ENCODE assay signal across 7 mouse cellular contexts in genomic region chr2:103970041-103970790, GRCm38 (mm10). TPM values are rescaled to one million over a fixed set of nuclear protein-coding genes. Genes with fewer than 3 reads are reported as not detected.
DNase-seq lines count a peak whose midpoint lies in the region; ATAC-seq lines count a peak whose summit lies in the region.

No protein-coding gene starts in this region.

- H3K9ac ChIP-seq in hindbrain, embryonic 13.5 days: peak overlapping the region; percentile 93

- H3K36me3 ChIP-seq in hindbrain, embryonic 13.5 days: peaks cover 5% of the 10 kb centered on the region; the same call in 1 of the 2 replicates

- WGBS in hindbrain, embryonic 13.5 days: under 1% methylated on average over 75 of the region's 79 CpGs

- H3K27ac ChIP-seq in hindbrain, embryonic 13.5 days: peak overlapping the region; percentile 94

- DNase-seq in T-cell, adult 2 months (ENCODE audit: low spot score): peak; percentile 18
- DNase-seq in cerebellum, adult 9-11 months: peak; percentile 17
- DNase-seq in gastrocnemius, adult 18-20 months (ENCODE audit: low spot score): peak; percentile 28
- DNase-seq in left cerebral cortex, postnatal 36 days (ENCODE audit: low spot score in 2 of 2): peak; percentile 27 to 52
- peak; percentile 60 for DNase-seq in right cerebral cortex, postnatal 4 days

- H3K4me2 ChIP-seq in hindbrain, embryonic 13.5 days: peak overlapping the region; percentile 84

- peaks cover 31% of the 10 kb centered on the region for H3K4me1 ChIP-seq in hindbrain, embryonic 13.5 days (replicated peaks)

- intact Hi-C loops in left cerebral cortex, postnatal 36 days (cut with DNase I): no loop called here

- H3K4me3 ChIP-seq in hindbrain, embryonic 13.5 days: peak overlapping the region; percentile 81

- no peaks in the 10 kb centered on the region for H3K9me3 ChIP-seq in hindbrain, embryonic 13.5 days

- H3K27me3 ChIP-seq in hindbrain, embryonic 13.5 days: peaks cover 22% of the 10 kb centered on the region

- ATAC-seq in hindbrain, embryonic 13.5 days (ENCODE audit: low FRiP score): peak; percentile 72
- peak; percentile 14 for ATAC-seq in megakaryocyte progenitor cell, adult 5-6 weeks (replicated peaks; ENCODE audit: poor library complexity)

RNA-seq across cellular contexts. Expression of gene Lmo2, which starts 12.4 kb away (rescaled TPM):
- 1 to 10 TPM; 4.9 to 5.9 TPM for total RNA-seq in gastrocnemius, adult 18-20 months (2021)
- 34.1 and 42.3 TPM in 2 replicates for polyA plus RNA-seq in hindbrain, embryonic 13.5 days (2015; fragmentation: Nextera tagmentation; extraction: Ambion mirVana)
- 10 to 100 TPM; 15.5 to 17.7 TPM for total RNA-seq in left cerebral cortex, postnatal 36 days (2021)
- total RNA-seq in megakaryocyte progenitor cell, adult 5-6 weeks (2015): 427 and 476 TPM in 2 replicates
- 226 and 286 TPM in 2 replicates for total RNA-seq in megakaryocyte progenitor cell, adult 5-6 weeks (2017)

RNA-seq across cellular contexts. Expression of gene Fbxo3, which starts 57.3 kb away (rescaled TPM):
- 10 to 100 TPM; 44.9 to 46.3 TPM for total RNA-seq in gastrocnemius, adult 18-20 months (2021)
- polyA plus RNA-seq in hindbrain, embryonic 13.5 days (2015; fragmentation: Nextera tagmentation; extraction: Ambion mirVana): 64.4 and 64.8 TPM in 2 replicates
- 10 to 100 TPM; 54.5 to 57.6 TPM for total RNA-seq in left cerebral cortex, postnatal 36 days (2021)
- 64.8 and 74.2 TPM in 2 replicates for total RNA-seq in megakaryocyte progenitor cell, adult 5-6 weeks (2015)
- total RNA-seq in megakaryocyte progenitor cell, adult 5-6 weeks (2017): 61.5 and 70.9 TPM in 2 replicates

RNA-seq across cellular contexts. Expression of gene 4931422A03Rik, which starts 57.9 kb away (rescaled TPM):
- total RNA-seq in gastrocnemius, adult 18-20 months (2021): not detected
- 2.1 and 2.6 TPM in 2 replicates for polyA plus RNA-seq in hindbrain, embryonic 13.5 days (2015; fragmentation: Nextera tagmentation; extraction: Ambion mirVana)
- total RNA-seq in left cerebral cortex, postnatal 36 days (2021): not detected
- total RNA-seq in megakaryocyte progenitor cell, adult 5-6 weeks (2015): 1.0 and 2.2 TPM in 2 replicates
- 0.17 TPM in 1 of 2 replicates, not detected in the other for total RNA-seq in megakaryocyte progenitor cell, adult 5-6 weeks (2017)

Comparison
In these comparisons a context has a peak if more than half of its experiments do, and no peak if none do; other contexts are left out.
1. Peak in every context shown above with its lines: DNase-seq, ATAC-seq, H3K4me3 ChIP-seq and H3K27ac ChIP-seq.
2. RNA of gene Lmo2, which starts 12.4 kb away (total RNA-seq): 226 to 476 TPM in megakaryocyte progenitor cell, adult 5-6 weeks; 15.5 to 17.7 TPM in left cerebral cortex, postnatal 36 days and 4.9 to 5.9 TPM in gastrocnemius, adult 18-20 months; every median in the first group is over 10 times any median in the second.